Mouse (Mus musculus) skeletal muscle tissue, adult 2 months (tissue): ENCODE data around the gene Lasp1.

Experiments used
- DNase-seq: peaks from one replicate; pipeline ENCODE4 v3.0.0-alpha.2; 2012; ENCODE audit warnings: low read depth, low spot score

Lasp1 gene

GRCm38 (mm10) chr11:97796910-97797309, 1.9 kb upstream of the Lasp1 start:
- peak; percentile 61 for DNase-seq

DNA sequence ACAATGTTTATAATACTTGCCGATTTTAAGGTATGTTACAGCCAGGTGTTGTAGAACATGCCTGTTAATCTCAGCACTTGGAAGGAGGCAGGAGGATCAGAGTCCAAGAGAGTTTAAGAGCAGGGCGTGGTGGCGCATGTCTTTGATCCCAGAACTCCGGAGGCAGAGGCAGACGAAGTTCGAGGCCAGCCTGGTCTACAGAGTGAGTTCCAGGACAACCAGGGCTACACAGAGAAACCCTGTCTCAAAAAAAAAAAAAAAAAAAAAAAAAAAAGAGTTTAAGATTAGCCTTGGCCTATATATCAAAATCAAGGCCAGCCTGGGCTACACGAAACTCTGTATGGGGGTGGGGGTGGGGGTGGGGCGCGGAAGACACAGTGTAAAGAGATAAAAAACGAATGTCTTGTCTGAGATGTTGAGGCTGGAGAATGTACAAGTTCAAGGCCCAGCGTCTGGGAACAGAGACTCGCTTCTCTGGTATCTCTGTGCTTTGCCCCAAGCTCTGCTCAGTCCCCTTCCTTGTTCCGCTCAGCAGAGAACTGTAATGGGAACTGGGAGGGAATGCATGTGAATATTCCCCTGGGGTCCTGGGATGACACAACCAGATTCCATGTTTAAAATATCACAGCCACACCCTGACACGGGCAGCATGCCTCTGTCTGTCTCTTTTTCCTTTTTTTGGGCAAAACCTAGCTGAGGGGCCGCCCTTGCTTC, 1.3 kb upstream of the Lasp1 start:
- DNase-seq, result peak; percentile 75

GRCm38 (mm10) chr11:97798083-97798435, 741 bp upstream of the Lasp1 start:
- DNase-seq, result no peak

GRCm38 (mm10) chr11:97799146-97799993, 570 bp downstream of the Lasp1 start:
- DNase-seq, result peak; percentile 80

DNA sequence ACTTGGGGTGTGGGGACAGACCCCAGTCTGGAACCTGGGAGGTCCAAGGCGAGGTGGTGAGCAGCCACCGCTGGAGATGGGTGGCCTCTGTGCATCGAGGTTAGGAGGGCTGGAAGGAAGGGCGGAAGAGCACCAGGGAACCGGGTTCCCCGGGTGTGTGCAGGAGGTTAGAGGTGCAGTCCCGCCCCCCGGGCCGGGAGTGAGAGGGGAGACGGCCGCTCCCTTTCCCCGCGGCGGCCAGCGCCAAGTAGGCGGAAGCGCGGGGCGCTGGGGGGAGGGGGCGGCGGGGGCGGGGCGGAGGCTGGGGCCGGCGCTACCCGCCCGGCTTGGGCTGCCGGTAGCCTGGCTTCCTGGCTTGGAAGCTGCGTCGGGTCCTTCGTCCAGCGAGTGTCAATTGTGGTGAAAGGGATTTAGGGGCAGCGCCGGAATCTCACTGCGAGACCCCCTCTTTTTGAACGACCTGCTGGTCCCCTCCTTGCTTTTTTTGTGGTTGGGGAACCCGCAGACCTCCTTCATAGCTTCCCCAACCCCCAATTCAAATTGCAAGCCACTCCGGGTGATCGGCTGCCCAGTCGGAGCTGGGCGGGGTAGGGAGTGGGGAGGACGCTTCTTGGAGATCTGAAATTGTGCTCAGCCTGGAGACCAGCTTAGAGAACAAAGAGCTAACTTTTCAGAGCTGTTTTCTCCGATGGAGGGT, 1.3 kb downstream of the Lasp1 start:
- no peak for DNase-seq

- DNase-seq, result no peak
Observed at GRCm38 (mm10) chr11:97800691-97801408, 2.0 kb downstream of the Lasp1 start.

GRCm38 (mm10) chr11:97801409-97802193, 2.8 kb downstream of the Lasp1 start:
- no peak for DNase-seq

DNA sequence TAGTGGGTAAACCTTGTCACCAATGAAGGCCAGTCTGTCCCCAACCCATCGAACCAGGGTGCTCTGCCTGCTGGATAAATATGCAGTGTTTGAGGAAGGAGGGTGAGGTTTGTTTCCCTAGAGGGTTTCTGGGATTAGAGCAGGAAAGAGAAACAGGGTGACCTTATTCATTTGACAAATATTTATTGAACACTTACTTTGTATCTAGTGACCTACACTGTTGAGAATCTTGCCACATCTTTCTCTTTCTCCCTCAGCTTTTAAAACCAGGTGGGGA, 3.3 kb downstream of the Lasp1 start:
- DNase-seq, result no peak

DNA sequence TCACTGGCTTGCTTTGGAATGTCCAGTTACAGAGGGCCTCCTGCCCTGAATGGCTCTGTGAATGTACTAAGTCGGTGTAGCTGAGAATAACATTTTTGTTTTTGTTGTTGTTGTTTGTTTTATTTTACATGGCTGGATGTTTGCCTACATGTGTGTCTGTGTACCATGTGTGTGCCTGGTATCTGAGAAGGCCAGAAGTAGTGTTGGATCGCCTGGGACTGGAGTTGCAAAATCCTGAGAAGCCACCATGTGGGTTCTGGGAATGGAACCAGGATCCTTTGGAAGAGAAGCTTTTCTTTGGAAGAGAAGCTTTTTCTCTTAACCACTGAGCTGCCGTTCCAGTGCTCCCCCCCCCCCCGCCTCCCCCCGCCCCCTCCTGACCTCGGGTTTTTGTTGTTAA, 3.7 kb downstream of the Lasp1 start:
- DNase-seq, result no peak

DNA sequence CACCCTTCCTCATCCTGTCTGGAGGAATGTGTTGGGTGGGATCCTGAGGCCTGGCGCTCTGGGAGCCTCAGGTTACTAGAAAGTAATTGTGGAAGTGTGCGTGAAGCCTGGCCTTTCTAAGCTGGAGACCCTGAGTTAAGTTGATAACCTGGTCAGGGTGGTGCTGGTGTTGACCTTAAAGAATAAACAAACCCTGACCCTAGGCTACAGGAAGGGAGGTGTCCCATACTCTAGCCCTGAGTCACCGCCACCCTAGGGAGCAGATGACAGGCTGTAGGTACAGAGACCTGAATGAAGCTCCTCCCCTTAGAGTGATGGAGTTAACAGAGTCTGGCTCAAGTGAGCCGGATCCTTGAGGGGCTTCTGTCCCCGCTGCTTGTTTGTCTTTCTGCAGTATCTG, 5.0 kb downstream of the Lasp1 start:
- no peak for DNase-seq

DNA sequence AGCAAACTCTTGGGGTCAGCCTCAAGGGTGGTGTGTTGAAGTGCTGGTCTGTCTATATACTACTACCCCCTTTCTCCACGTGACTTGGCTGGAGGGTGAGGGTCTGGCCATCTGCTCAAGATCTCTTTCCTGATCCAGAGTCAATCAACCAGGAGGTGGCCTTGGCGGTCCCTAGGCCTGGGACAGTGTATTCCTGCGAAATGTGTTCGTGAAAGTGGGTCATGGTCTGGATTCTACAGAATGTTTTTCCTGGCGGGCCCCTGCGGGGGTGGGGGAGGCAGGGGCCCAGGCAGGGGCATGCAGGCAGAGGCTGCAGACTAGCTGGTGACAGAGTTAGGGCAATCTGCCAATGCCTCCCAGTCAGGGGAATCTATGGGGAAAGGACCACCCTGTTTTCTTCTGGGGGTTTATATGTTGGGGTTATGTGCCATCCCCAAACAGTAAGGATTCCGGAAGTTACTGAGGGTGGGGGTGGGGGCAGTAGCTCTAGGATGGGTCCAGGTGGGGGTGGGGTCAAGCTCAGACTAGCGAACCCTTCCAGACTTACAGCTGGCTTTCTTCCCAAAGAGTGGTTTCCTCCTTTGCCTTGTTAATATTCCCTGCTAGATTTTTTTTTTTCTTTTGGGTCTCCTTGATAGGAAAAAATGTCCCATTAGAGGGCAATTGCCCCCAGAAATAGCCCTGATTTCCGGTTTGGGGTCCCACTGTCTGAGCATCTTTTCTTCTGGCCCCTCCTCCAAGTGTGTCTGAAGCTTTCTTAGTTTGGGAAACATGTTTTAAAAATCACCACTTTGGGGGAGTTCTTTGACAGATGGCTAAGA, 6.3 kb downstream of the Lasp1 start:
- no peak for DNase-seq

GRCm38 (mm10) chr11:97805662-97806612, 7.1 kb downstream of the Lasp1 start:
- no peak for DNase-seq

DNA sequence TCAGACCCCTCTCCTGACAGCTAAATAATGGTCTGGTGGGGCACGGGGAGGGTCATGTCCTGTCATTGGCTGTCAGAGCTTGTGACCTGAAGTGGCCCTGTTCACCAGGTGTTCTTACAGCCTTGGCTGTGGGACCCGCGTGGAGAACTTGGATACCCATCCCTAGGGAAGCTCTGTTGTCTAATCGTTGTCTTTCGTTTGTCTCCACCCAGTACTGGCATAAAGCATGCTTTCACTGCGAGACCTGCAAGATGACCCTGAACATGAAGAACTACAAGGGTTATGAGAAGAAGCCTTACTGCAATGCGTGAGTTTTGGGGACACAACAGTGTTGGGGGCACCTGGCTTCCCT, 7.8 kb downstream of the Lasp1 start:
- DNase-seq, result no peak

GRCm38 (mm10) chr11:97807626-97808025, 8.8 kb downstream of the Lasp1 start:
- DNase-seq, result no peak

- no peak for DNase-seq
Observed at GRCm38 (mm10) chr11:97808093-97808492, 9.3 kb downstream of the Lasp1 start.

GRCm38 (mm10) chr11:97808621-97809234, 9.9 kb downstream of the Lasp1 start:
- DNase-seq, result no peak

DNA sequence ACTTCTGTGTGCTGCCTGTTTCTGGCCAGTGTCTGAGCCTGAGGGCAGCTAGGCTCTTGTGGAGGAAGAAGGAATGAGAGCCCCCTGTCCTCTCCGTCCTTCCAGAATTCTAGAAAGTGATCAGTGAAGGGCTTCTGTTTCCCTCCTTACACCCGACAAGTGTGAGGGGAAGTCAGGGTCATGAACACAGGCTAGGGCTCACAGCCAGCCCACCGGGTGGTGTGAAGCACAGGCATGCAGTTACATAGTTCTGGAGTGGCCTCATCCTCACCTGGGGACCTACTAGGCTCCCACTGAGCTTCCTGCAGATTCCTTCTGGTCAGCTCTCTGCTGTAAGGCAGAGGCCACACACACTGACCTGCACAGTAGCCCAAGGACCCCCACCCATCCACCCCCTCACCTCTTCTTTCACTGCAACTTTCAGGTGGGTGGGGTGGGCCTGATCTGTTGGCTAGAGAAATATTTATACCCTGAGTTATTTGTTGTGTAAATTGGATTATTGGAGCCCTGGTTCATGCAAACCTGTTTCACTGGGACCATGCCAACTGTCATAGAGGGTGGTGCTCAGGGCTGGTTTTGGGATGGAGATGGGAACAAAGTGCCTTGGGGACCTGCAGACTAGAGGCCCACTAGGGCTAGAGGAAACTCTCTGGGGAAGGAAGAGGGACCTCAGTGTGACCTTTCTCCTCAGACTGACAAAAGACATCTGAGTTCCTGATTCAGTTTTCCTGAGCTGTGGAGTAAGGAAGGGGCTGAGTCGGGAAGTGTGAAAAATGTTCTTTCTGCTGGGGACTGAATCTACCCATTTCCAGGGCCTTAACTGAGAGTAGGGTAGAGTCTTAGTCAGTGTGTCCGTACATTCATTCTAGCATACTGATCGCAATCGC, 10.7 kb downstream of the Lasp1 start:
- no peak for DNase-seq

DNA sequence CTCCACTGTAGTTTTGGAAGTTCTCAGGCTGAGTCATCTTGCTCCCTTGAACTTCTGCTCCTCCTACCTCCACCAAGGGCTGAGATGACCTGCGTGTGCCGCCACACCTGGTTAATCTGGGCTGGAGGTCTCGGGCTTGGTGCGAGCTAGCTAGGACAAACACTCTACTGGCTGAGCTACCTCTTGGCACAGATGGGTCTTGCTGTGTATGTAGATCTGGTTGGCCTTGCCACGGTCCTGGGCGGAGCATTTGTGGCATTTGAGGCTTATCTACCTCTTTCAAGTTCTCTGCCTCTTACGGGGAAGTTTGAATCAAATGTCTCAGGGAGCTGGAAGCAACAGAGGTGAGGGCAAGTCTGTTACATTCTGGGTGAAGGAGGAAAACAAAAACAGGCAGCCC, 11.6 kb downstream of the Lasp1 start:
- no peak for DNase-seq
